Mouse (Mus musculus) heart, embryonic 11.5 days (tissue): ENCODE results near the gene Bves. TPM values are rescaled to one million over a fixed set of nuclear protein-coding genes. Genes with fewer than 3 reads are reported as not detected.

ENCODE experiments used
- ATAC-seq: fragments of 200-750 bp; cut with Nextera tagmentation; replicated peaks from 2 replicates; pipeline ENCODE4 v1.8.0; 2017; ENCODE audit warnings: moderate library complexity; ENCODE audit not compliant: insufficient number of reproducible peaks, low FRiP score, low TSS enrichment
- H3K27ac ChIP-seq: fragments of 300-500 bp; sonication (generic); 2 replicates; pipeline ENCODE4 v1.5.1; 2014; ENCODE audit warnings: mild to moderate bottlenecking, low read depth, low read length
- H3K27me3 ChIP-seq: fragments of 300-500 bp; sonication (generic); 2 replicates; pipeline ENCODE4 v1.6.1; 2014; ENCODE audit warnings: mild to moderate bottlenecking, low read length, mixed read lengths; ENCODE audit not compliant: control insufficient read depth, insufficient read depth
- H3K36me3 ChIP-seq: fragments of 300-500 bp; sonication (generic); 2 replicates; pipeline ENCODE4 v1.6.1; 2014; ENCODE audit warnings: mild to moderate bottlenecking, low read length, moderate library complexity, mixed read lengths; ENCODE audit not compliant: control insufficient read depth, insufficient read depth
- H3K4me1 ChIP-seq: fragments of 300-500 bp; sonication (generic); 2 replicates; pipeline ENCODE4 v1.6.1; 2014; ENCODE audit warnings: low read length; ENCODE audit not compliant: control insufficient read depth, insufficient read depth
- H3K4me2 ChIP-seq: fragments of 300-500 bp; sonication (generic); 2 replicates; pipeline ENCODE4 v1.6.1; 2014; ENCODE audit warnings: mild to moderate bottlenecking, moderate library complexity
- H3K4me3 ChIP-seq: fragments of 300-500 bp; sonication (generic); 2 replicates; pipeline ENCODE4 v1.5.1; 2014; ENCODE audit warnings: low read depth, low read length
- H3K9ac ChIP-seq: fragments of 300-500 bp; sonication (generic); 2 replicates; pipeline ENCODE4 v1.6.1; 2014; ENCODE audit warnings: mild to moderate bottlenecking, low read depth, low read length, moderate library complexity
- H3K9me3 ChIP-seq: fragments of 300-500 bp; sonication (generic); replicated peaks from 2 replicates; pipeline ENCODE4 v1.6.1; 2016; ENCODE audit warnings: low read length; ENCODE audit not compliant: control insufficient read depth
- WGBS: fragments of 180-500 bp; shearing (Covaris S2); extraction: QIAGEN DNeasy Blood & Tissue Kit; methylation state at CpG from one replicate; pipeline ENCODE4 v1.1.7; 2014; ENCODE audit not compliant: insufficient replicate concordance; 5-methylcytosine and 5-hydroxymethylcytosine counted together
- polyA plus RNA-seq: library from polyadenylated mRNA; unstranded; fragments of >200 nt; fragmentation: Nextera tagmentation; extraction: Ambion mirVana; gene quantifications from 2 replicates; pipeline ENCODE4 v1.2.1, GENCODE M21; 2014

Bves gene
- polyA plus RNA-seq, 1 experiment from 2014 or later: 48.6 TPM

GRCm38 (mm10) chr10:45366987-45367705 lies 31.6 kb downstream of the Bves start:
- H3K36me3 ChIP-seq: peaks cover 5% of the 10 kb centered on the region; the same call in 1 of the 2 replicates
- H3K9ac ChIP-seq: no peak overlapping the region
- ATAC-seq: no peak
- no peaks in the 10 kb centered on the region for H3K9me3 ChIP-seq
- H3K4me2 ChIP-seq: no peak overlapping the region
- no peak overlapping the region for H3K4me3 ChIP-seq
- no peak overlapping the region for H3K27ac ChIP-seq
- 85% methylated on average over 17 of the region's 17 CpGs for WGBS
- H3K27me3 ChIP-seq: no peaks in the 10 kb centered on the region
- peaks cover 3% of the 10 kb centered on the region; the same call in 1 of the 2 replicates for H3K4me1 ChIP-seq

GRCm38 (mm10) chr10:45369639-45370038 lies 34.1 kb downstream of the Bves start:
- H3K36me3 ChIP-seq: peaks cover 5% of the 10 kb centered on the region; the same call in 1 of the 2 replicates
- H3K4me3 ChIP-seq: no peak overlapping the region
- no peak overlapping the region for H3K9ac ChIP-seq
- no peak overlapping the region for H3K27ac ChIP-seq
- 44% methylated on average over 3 of the region's 3 CpGs for WGBS
- no peaks in the 10 kb centered on the region; the same call in 1 of the 2 replicates for H3K4me1 ChIP-seq
- no peaks in the 10 kb centered on the region for H3K27me3 ChIP-seq
- no peak for ATAC-seq
- no peaks in the 10 kb centered on the region for H3K9me3 ChIP-seq
- no peak overlapping the region for H3K4me2 ChIP-seq

GRCm38 (mm10) chr10:45370545-45370944 lies 35.0 kb downstream of the Bves start:
- WGBS: 82% methylated on average over 2 of the region's 2 CpGs
- H3K36me3 ChIP-seq: 0 out of 2 replicates have a peak, but pooled peaks cover 2% of the 10 kb centered on the region
- ATAC-seq: no peak

GRCm38 (mm10) chr10:45372994-45373692 lies 37.6 kb downstream of the Bves start:
- 70% methylated on average over 4 of the region's 4 CpGs for WGBS
- Histone ChIP-seq H3K9ac (no peak overlapping the region), H3K36me3 (0 out of 2 replicates have a peak, but pooled peaks cover 2% of the 10 kb centered on the region), H3K4me2 (no peak overlapping the region), H3K4me3 (no peak overlapping the region), H3K9me3 (no peaks in the 10 kb centered on the region), H3K4me1 (peaks cover 3% of the 10 kb centered on the region), H3K27me3 (no peaks in the 10 kb centered on the region), H3K27ac (no peak overlapping the region)
- ATAC-seq: no peak

More at GRCm38 (mm10) chr10:45370545-45370944, 35.0 kb downstream of the Bves start:
- Histone ChIP-seq H3K4me1 (no peaks in the 10 kb centered on the region; the same call in 1 of the 2 replicates), H3K9ac (no peak overlapping the region), H3K4me3 (no peak overlapping the region), H3K9me3 (no peaks in the 10 kb centered on the region), H3K27ac (no peak overlapping the region), H3K27me3 (no peaks in the 10 kb centered on the region), H3K4me2 (no peak overlapping the region)

- Histone ChIP-seq H3K36me3 (no peaks in the 10 kb centered on the region), H3K27me3 (no peaks in the 10 kb centered on the region), H3K4me2 (no peak overlapping the region), H3K9ac (no peak overlapping the region), H3K4me3 (no peak overlapping the region), H3K27ac (no peak overlapping the region), H3K9me3 (no peaks in the 10 kb centered on the region), H3K4me1 (peaks cover 3% of the 10 kb centered on the region; the same call in 1 of the 2 replicates)
- 66% methylated on average over 3 of the region's 3 CpGs for WGBS
- no peak for ATAC-seq
Measured at GRCm38 (mm10) chr10:45378269-45378668, 42.7 kb downstream of the Bves start.

- no peaks in the 10 kb centered on the region for H3K36me3 ChIP-seq
- no peak overlapping the region for H3K4me2 ChIP-seq
- H3K9me3 ChIP-seq: no peaks in the 10 kb centered on the region
- ATAC-seq: no peak
- no peak overlapping the region for H3K9ac ChIP-seq
- H3K4me3 ChIP-seq: no peak overlapping the region
- peaks cover under 1% of the 10 kb centered on the region; the same call in 1 of the 2 replicates for H3K4me1 ChIP-seq
- H3K27ac ChIP-seq: no peak overlapping the region
- H3K27me3 ChIP-seq: no peaks in the 10 kb centered on the region
Measured at GRCm38 (mm10) chr10:45381937-45382636, 46.5 kb downstream of the Bves start.

GRCm38 (mm10) chr10:45382637-45382958 lies 47.0 kb downstream of the Bves start:
- Histone ChIP-seq H3K27me3 (no peaks in the 10 kb centered on the region), H3K27ac (no peak overlapping the region), H3K4me1 (no peaks in the 10 kb centered on the region), H3K9ac (no peak overlapping the region), H3K36me3 (no peaks in the 10 kb centered on the region), H3K4me3 (no peak overlapping the region), H3K4me2 (no peak overlapping the region), H3K9me3 (no peaks in the 10 kb centered on the region)
- 56% methylated on average over 3 of the region's 3 CpGs for WGBS
- no peak for ATAC-seq

- ATAC-seq: no peak
- Histone ChIP-seq H3K27me3 (no peaks in the 10 kb centered on the region), H3K27ac (no peak overlapping the region), H3K4me2 (no peak overlapping the region), H3K4me3 (no peak overlapping the region), H3K9me3 (no peaks in the 10 kb centered on the region), H3K9ac (no peak overlapping the region), H3K4me1 (no peaks in the 10 kb centered on the region), H3K36me3 (no peaks in the 10 kb centered on the region)
- WGBS: 71% methylated on average over 1 of the region's 1 CpGs
Measured at GRCm38 (mm10) chr10:45398211-45398610, 62.6 kb downstream of the Bves start.
